Mouse (Mus musculus) thymus, postnatal 25 days (tissue): ENCODE data around the gene Vti1b.

Experiments used
- DNase-seq: peaks from one replicate; pipeline ENCODE4 v3.0.0; 2022

The Vti1b gene

DNA sequence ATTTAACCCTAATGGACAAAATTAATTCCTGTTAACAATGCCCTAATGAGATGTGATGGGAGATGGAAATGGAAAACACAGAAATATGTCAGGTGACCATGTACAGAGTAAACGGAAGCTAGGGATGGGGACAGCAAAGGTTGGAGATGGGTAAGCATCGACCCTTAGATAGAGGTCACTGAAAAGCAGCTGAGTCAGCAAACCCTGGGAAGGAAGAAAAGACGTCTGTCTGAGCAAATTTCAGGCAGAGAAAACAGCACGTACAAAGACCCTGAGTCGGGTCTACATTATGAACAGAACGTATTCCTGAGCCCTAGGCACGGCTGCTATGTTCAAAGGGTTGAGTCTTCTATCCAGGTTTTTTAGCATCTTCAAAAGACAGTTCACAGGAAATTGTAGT lies 35.5 kb downstream of the Vti1b start:
- DNase-seq = no peak

DNA sequence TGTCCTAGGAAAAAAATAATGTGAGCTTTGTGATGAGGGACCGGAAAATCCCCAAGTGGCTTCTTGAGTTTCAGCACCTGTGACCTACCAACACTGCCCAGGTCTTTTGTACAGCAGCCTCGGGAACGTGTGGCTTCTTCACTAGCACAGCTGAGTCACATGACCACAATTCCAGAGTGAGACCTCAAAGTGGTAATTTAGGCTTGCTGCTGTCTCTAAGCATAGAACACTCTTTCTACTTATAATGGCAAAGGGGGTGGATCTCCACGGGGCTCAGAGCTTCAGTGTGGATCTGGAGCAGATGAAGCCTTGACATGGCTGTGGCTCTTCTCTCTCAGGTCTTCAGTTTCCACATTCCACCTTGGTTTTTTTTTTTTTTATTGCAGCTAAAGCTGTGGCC lies 37.4 kb downstream of the Vti1b start:
- no peak for DNase-seq

DNA sequence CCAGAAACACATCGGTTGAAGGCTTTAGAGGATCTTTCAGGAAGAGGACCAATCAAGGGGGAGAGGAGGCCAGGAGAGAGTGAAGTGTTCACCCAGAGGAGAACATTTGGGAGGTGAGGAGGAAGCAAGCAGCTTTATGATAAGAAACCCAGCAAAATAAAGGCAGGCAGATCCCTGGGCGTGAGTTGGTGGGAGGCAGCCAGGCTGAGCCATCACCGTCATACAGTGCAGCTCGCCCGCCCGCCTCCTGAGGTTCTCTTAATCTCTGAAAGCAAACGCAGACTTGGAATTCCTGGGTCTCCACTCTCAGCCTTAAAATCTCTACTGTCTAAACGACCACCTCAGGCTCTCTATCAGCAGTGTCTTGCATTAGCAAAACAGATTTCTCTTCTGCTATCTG lies 37.8 kb downstream of the Vti1b start:
- DNase-seq = no peak

DNA sequence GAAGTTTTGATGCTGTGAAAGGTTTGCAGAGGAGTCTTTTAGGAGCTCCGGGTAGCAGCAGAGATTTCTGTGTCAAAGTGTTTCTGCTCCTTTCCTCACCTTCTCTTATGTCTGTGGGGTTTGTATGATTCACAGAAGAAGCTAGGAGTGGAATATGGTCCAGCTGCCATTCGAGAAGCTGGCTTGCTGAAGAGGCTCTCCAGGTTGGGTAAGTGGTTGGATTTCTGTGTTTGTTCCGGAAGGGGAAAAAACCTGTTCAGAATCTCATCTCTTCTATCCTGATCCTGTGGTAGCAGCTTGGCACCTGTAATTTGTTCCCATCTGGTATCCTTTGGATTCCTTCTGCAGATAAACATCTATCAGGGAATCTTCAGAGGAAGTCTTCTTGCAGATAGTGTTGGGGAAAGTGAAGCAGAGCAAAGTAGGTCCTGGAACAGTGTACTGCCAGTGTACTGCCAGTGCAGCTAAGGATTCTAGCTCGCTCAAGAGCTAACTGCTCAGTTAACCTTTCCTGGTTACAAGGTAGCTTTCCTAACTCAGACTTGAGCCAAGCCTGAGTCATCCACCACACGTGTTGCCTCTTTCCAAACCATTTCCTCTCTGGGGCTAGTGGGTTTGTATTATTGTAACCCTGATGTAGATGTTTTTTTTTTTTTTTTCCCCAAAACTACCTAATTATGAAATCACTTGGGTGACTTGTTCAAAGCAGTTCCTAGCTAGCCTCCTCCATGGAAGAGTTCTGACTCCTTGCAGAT lies 40.6 kb downstream of the Vti1b start:
- no peak for DNase-seq

DNA sequence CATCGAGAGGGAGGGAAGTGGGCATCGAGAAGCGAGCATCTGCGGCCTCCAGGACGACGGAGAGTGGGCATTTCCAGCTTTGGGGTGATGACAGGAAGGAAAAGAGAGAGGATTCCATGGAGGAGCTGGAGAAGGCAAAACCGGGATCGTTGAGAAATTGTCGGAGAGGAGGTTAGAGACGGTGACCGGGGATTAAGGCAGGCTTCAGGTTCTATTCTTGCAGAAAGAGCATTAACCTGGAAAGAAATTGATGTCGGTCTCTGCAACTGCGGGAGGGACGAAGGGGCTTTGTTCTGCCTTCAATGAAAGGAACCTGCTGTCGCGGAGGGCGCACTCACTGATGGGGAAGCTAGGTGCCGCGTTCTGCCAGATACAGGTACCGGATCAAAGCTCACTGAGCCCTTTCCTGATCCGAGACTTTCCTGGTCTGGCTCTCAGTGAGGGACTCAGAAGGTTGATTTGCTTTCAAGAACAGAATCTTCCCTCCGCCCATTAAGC lies 41.2 kb downstream of the Vti1b start:
- DNase-seq = no peak

DNA sequence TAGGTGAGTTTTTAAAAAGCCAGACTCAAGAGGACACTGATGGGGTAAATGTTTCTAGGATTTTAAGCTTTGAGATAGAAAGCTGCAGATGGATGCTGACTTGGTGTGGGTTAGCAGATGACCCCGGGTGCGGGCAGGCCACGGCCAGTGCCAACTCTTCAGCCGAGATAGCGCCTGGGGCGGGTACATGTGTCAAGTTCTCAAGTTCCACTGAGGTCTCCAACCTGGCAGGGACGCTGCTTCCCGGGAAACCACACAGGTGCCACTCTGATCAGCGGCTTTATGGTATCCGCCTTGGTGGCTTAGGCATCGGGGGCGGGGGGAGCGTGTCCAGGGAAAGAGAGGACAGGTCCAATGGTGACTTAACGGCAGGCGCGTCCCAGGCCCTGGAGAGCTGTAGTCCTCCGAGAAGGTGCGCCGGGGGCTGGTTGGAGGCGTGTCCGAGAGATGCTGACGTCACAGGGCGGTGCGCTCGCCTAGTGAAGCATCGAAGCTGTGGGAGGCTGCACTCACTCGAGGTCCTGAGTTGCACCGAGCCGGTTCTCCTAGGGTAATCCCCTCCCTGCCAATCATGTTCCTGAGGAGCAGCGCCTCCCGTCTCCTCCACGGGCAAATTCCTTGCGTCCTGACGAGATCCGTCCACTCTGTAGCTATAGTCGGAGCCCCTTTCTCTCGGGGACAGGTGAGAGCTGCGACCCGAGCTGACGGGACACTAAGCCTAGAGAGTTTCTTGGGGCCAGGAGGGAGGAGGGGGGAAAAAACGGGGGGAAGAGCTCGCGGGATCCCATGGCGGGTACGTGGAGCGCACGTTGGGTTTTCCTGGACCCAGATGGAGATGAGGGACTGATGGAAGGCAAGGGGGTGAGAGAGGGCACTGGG lies 41.9 kb downstream of the Vti1b start, which contains the start of gene Arg2:
Gene Arg2, plus strand, starts transcription at position 479 of the 879 bp plus-strand sequence.
- DNase-seq = peak; percentile 80

DNA sequence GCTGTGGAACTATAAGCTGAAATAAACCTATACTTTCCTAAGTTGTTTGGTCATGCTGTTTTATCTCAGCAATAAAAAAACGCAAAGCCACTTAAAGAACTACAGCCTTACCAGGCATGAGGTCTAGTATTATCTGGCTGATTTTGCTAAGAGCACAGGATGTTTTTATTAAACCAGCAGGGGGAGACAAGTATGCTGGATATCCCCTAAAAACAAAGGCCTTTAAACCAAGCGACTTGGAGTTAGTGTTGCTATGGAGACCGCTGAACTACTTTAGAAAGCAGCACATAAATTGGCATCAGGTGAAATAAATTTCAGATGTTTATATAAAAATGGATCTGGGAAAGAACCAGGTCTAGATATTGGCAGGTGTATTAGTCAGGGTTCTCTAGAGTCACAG lies 49.6 kb downstream of the Vti1b start:
- no peak for DNase-seq

DNA sequence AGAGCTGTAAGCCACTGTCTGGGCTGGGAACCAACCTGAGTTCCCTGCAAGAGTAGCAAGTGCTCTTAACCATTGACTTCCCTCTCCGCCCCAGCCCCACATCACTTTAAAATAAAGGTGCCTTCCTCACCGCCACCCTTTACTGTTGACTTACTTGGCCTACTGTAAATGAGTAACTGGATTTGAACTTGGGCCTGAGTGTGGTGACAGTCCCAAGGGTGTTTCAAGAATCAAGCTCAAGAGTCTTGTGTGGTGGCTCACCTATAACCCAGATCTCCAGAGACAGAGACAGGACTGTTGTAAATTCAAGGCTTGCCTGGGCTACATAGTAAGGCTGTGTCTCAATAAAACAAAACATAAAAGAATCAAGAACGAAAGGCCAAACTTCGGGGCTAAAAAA lies 53.5 kb downstream of the Vti1b start:
- DNase-seq = no peak
